Mouse (Mus musculus) kidney, embryonic 16.5 days (tissue): Measurements from ENCODE around the gene Cfc1. TPM values are rescaled to one million over a fixed set of nuclear protein-coding genes. Genes with fewer than 3 reads are reported as not detected.
"Not testable (repeated sequence)": the region's sequence is repeated elsewhere in the genome, so short reads cannot be mapped to it uniquely, and the experiment has no call there.

Source experiments
- ATAC-seq: fragments of 200-750 bp; cut with Nextera tagmentation; 2 replicates; pipeline ENCODE4 v1.8.0; 2017; ENCODE audit warnings: moderate TSS enrichment; ENCODE audit not compliant: low FRiP score, low TSS enrichment
- H3K27ac ChIP-seq: fragments of 300-500 bp; sonication (generic); 2 replicates; pipeline ENCODE4 v1.5.1; 2014; ENCODE audit warnings: low read length
- H3K27me3 ChIP-seq: fragments of 300-500 bp; sonication (generic); 2 replicates; pipeline ENCODE4 v1.6.1; 2014; ENCODE audit warnings: low read length, control low read depth, mixed read lengths; ENCODE audit not compliant: insufficient read depth
- H3K36me3 ChIP-seq: fragments of 300-500 bp; sonication (generic); 2 replicates; pipeline ENCODE4 v1.6.1; 2014; ENCODE audit warnings: low read length, control low read depth, mixed read lengths; ENCODE audit not compliant: insufficient read depth
- H3K4me1 ChIP-seq: fragments of 300-500 bp; sonication (generic); 2 replicates; pipeline ENCODE4 v1.6.1; 2014; ENCODE audit warnings: low read length, control low read depth, mixed read lengths; ENCODE audit not compliant: insufficient read depth
- H3K4me2 ChIP-seq: fragments of 300-500 bp; sonication (generic); replicated peaks from 2 replicates; pipeline ENCODE4 v1.6.1; 2014; ENCODE audit warnings: low read depth, low read length
- H3K4me3 ChIP-seq: fragments of 300-500 bp; sonication (generic); 2 replicates; pipeline ENCODE4 v1.5.1; 2014; ENCODE audit warnings: mild to moderate bottlenecking, low read length
- H3K9ac ChIP-seq: fragments of 300-500 bp; sonication (generic); replicated peaks from 2 replicates; pipeline ENCODE4 v1.6.1; 2014; ENCODE audit warnings: low read length
- H3K9me3 ChIP-seq: fragments of 300-500 bp; sonication (generic); 2 replicates; pipeline ENCODE4 v1.6.1; 2016; ENCODE audit warnings: low read length, control low read depth
- WGBS: fragments of 180-500 bp; shearing (Covaris S2); extraction: QIAGEN DNeasy Blood & Tissue Kit; methylation state at CpG from one replicate; pipeline ENCODE4 v1.1.7; 2014; 5-methylcytosine and 5-hydroxymethylcytosine counted together
- polyA plus RNA-seq: library from polyadenylated mRNA; unstranded; fragments of >200 nt; fragmentation: Nextera tagmentation; extraction: Ambion mirVana; gene quantifications from 2 replicates; pipeline ENCODE4 v1.2.1, GENCODE M21; 2015

Cfc1 gene
- polyA plus RNA-seq: 0.15 TPM in 1 of 2 replicates, not detected in the other

- H3K4me1 ChIP-seq, ATAC-seq, H3K27ac ChIP-seq, H3K36me3 ChIP-seq, H3K9me3 ChIP-seq, H3K9ac ChIP-seq: not testable (repeated sequence)
- Histone ChIP-seq H3K4me3 (peak within 1 kb of the TSS; percentile 26; the same call in 1 of the 2 replicates), H3K27me3 (peaks cover 29% of the 10 kb centered on the region), H3K4me2 (peak within 1 kb of the TSS; percentile 42)
- WGBS: 28% methylated on average over 7 of the region's 7 CpGs
These were observed at the start of gene Cfc1 for GRCm38 (mm10) chr1:34535043-34535698. Gene Cfc1, plus strand, starts transcription at chr1:34535648.

DNA sequence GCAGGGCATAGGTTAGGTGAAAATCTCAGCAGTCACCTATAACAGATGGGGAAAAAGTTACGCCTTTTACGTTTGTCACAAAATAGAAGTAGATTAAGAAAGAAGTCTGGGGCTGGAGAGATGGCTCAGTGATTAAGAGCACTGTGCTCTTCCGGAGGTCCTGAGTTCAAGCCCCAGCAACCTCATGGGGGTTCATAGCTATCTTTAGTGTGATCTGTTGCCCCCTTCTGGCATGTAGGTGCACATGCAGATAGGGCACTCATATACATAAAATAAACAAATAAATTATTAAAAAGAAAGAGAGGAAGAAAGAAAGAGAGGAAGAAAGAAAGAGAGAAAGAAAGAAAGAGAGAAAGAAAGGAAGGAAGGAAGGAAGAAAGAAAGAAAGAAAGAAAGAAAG, 48.1 kb upstream of the Cfc1 start:
- H3K27me3 ChIP-seq: no peaks in the 10 kb centered on the region
- H3K4me3 ChIP-seq: no peak overlapping the region
- 84% methylated on average over 3 of the region's 3 CpGs for WGBS
- H3K36me3 ChIP-seq: no peaks in the 10 kb centered on the region
- no peaks in the 10 kb centered on the region for H3K9me3 ChIP-seq
- peaks cover 8% of the 10 kb centered on the region; the same call in 1 of the 2 replicates for H3K4me1 ChIP-seq
- no peak overlapping the region for H3K9ac ChIP-seq
- no peak overlapping the region for H3K4me2 ChIP-seq
- no peak overlapping the region for H3K27ac ChIP-seq
- no peak for ATAC-seq

GRCm38 (mm10) chr1:34489852-34490541, 45.5 kb upstream of the Cfc1 start:
- H3K27me3 ChIP-seq: no peaks in the 10 kb centered on the region
- H3K4me2 ChIP-seq: no peak overlapping the region
- 87% methylated on average over 6 of the region's 6 CpGs for WGBS
- no peak overlapping the region for H3K27ac ChIP-seq
- no peak for ATAC-seq
- no peaks in the 10 kb centered on the region for H3K36me3 ChIP-seq
- no peak overlapping the region for H3K9ac ChIP-seq
- H3K4me3 ChIP-seq: no peak overlapping the region
- H3K4me1 ChIP-seq: peaks cover 8% of the 10 kb centered on the region; the same call in 1 of the 2 replicates
- no peaks in the 10 kb centered on the region for H3K9me3 ChIP-seq

DNA sequence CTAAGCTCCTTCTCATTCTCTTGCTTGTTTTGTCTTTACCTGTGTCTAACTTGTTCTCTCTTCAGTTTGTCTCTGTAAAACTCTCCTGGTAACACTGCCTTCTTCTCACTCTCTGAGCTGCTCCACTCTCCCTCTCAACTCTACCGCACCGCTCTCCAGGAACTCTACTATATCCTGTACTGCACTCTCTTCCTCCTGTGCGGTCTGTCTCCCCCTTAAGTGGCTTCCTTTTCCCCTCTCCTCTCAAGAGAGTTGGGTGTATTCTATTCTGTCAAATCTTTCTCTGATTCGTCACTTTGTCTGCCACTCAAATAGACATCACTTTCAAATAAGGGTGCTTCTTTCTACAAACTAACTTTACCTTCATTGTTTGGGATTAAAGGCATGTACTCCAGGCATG, 44.0 kb upstream of the Cfc1 start:
- H3K9ac ChIP-seq: no peak overlapping the region
- ATAC-seq: no peak
- no peak overlapping the region for H3K4me2 ChIP-seq
- H3K9me3 ChIP-seq: no peaks in the 10 kb centered on the region
- H3K4me1 ChIP-seq: no peaks in the 10 kb centered on the region
- H3K27ac ChIP-seq: no peak overlapping the region
- H3K4me3 ChIP-seq: no peak overlapping the region
- 85% methylated on average over 4 of the region's 4 CpGs for WGBS
- no peaks in the 10 kb centered on the region for H3K36me3 ChIP-seq
- no peaks in the 10 kb centered on the region for H3K27me3 ChIP-seq

GRCm38 (mm10) chr1:34502991-34503390, 32.5 kb upstream of the Cfc1 start:
- H3K9ac ChIP-seq: no peak overlapping the region
- no peak overlapping the region for H3K27ac ChIP-seq
- no peaks in the 10 kb centered on the region for H3K27me3 ChIP-seq
- H3K4me1 ChIP-seq: no peaks in the 10 kb centered on the region
- no peaks in the 10 kb centered on the region for H3K36me3 ChIP-seq
- H3K4me2 ChIP-seq: no peak overlapping the region
- no peaks in the 10 kb centered on the region for H3K9me3 ChIP-seq
- 53% methylated on average over 3 of the region's 3 CpGs for WGBS
- no peak overlapping the region for H3K4me3 ChIP-seq
- ATAC-seq: no peak

DNA sequence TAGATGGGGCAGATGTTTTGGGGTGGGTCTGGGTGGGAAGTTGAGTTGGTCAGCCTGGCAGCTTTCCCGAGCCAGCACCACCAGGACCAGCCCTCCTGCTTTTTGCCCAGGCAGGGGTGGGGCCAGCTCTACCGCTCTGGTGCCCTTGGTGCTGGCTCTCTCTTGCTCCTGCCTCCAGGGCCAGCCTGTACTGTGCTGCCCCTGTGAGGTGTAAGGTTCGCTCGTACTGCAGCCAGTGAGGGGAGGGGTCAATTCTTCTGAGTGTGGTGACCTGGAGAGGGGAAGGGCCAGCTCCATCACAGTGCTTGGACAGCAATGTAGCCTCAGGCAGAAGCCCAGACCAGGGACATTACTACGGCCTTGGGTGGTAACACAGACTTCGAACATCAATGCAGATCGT, 30.1 kb upstream of the Cfc1 start:
- H3K4me1 ChIP-seq: 0 out of 2 replicates have a peak, but pooled peaks cover 4% of the 10 kb centered on the region
- H3K4me2 ChIP-seq: no peak overlapping the region
- H3K9ac ChIP-seq: no peak overlapping the region
- no peaks in the 10 kb centered on the region for H3K27me3 ChIP-seq
- H3K9me3 ChIP-seq: no peaks in the 10 kb centered on the region
- no peaks in the 10 kb centered on the region for H3K36me3 ChIP-seq
- no peak overlapping the region for H3K4me3 ChIP-seq
- 42% methylated on average over 7 of the region's 7 CpGs for WGBS
- no peak overlapping the region for H3K27ac ChIP-seq
- ATAC-seq: peak; percentile 59

GRCm38 (mm10) chr1:34505970-34506551, 29.4 kb upstream of the Cfc1 start:
- 76% methylated on average over 4 of the region's 4 CpGs for WGBS

DNA sequence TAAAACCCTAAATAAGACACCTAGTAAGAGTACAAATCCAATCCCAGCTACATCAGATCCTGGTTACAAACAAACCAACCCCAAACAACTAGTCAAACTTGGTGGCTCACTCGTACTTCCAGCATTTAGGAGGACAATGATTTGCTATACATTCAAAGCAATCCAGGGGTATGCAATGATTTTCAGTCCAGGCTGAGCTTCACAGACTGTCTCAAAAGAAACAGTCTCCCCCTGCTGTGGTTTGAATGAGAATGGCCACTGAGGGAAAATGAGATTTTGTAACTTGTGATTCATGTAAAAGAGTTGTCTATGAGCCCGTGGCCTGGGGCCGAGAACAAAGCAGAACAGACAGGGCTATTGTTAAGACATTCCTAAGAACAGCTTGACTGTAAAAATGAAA, 27.5 kb upstream of the Cfc1 start:
- H3K9me3 ChIP-seq: no peaks in the 10 kb centered on the region
- 0 out of 2 replicates have a peak, but pooled peaks cover 9% of the 10 kb centered on the region for H3K4me1 ChIP-seq
- 89% methylated on average over 3 of the region's 3 CpGs for WGBS
- H3K27ac ChIP-seq: no peak overlapping the region
- no peak for ATAC-seq
- H3K4me3 ChIP-seq: no peak overlapping the region
- H3K27me3 ChIP-seq: no peaks in the 10 kb centered on the region
- H3K4me2 ChIP-seq: no peak overlapping the region
- no peak overlapping the region for H3K9ac ChIP-seq
- H3K36me3 ChIP-seq: no peaks in the 10 kb centered on the region

More at GRCm38 (mm10) chr1:34505970-34506551, 29.4 kb upstream of the Cfc1 start:
- Histone ChIP-seq H3K27ac (no peak overlapping the region), H3K27me3 (no peaks in the 10 kb centered on the region), H3K9ac (no peak overlapping the region), H3K4me3 (no peak overlapping the region), H3K9me3 (no peaks in the 10 kb centered on the region), H3K4me1 (0 out of 2 replicates have a peak, but pooled peaks cover 9% of the 10 kb centered on the region), H3K4me2 (no peak overlapping the region), H3K36me3 (no peaks in the 10 kb centered on the region)
- 0 out of 2 replicates have a peak, but pooled peaks have one; percentile 16 for ATAC-seq

DNA sequence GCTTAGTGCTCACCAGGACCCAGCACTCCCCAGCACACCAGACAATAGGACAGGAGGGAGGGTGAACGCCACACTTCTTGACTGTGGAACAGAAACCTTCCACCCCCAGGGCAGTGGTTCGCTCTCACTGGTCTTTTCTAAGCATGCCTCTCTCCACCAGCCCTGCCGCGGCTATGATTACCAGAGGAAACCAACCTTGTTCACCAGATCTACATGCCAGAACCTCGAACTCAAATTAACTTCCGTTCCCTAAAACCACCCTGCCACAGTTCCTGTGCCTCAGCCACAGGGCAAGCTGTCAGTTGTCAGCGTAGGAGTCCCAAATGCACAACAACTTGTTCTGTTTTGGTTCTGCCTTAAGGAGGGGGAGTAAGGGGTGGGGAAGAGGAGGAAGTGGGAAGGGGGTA, 24.9 kb upstream of the Cfc1 start:
- Histone ChIP-seq H3K4me2 (peak overlapping the region; percentile 45), H3K4me1 (0 out of 2 replicates have a peak, but pooled peaks cover 9% of the 10 kb centered on the region), H3K9me3 (no peaks in the 10 kb centered on the region), H3K27ac (no peak overlapping the region), H3K27me3 (no peaks in the 10 kb centered on the region), H3K36me3 (no peaks in the 10 kb centered on the region), H3K4me3 (peak overlapping the region; percentile 15; the same call in 1 of the 2 replicates), H3K9ac (0 out of 2 replicates have a peak overlapping the region, but pooled peaks have one; percentile 22)
- peak; percentile 64; the same call in 1 of the 2 replicates for ATAC-seq
- WGBS: 4% methylated on average over 7 of the region's 7 CpGs
